Mouse (Mus musculus): Measurements from ENCODE around the gene Prim1.

Prim1 gene

DNA sequence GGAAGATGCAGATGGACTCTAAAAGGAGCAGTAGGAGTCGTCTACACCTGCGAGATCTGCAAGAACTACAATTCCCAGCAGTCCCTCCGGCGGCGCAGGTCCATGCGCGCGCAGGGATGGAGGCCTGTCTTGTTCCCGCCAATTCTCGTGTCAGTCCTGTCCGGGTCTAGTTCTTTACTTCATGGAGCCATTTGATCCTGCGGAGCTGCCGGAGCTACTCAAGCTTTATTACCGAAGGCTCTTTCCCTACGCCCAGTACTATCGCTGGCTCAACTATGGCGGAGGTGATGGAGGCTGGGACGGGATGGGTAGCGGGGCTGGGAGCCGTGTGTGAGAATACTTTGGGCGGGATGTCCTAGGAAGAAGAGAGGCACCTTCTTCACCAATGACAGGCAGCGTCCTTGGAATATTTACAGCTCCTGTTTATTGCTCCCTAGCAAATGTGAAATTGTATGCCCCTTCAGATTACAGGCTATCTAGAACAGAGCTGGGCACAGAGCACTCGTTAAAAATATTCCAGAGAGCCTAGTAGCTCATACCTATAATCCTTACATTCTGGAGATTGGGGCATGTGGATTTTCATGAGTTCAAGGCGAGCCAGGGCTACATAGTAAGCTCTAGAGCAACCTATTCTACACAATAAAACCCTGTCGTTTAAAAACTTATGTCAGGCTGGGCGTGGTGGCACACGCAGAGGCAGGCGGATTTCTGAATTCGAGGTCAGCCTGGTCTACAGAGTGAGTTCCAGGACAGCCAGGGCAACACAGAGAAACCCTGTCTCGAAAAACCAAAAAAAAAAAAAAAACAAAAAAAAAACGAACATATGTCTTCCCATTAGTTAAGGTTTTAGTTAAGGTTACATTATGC, at the start of gene Prim1:
Gene Prim1 (plus strand): TSS at position 101 of the 867 bp plus-strand sequence.
- DNase-seq, result peak; percentile 85

DNA sequence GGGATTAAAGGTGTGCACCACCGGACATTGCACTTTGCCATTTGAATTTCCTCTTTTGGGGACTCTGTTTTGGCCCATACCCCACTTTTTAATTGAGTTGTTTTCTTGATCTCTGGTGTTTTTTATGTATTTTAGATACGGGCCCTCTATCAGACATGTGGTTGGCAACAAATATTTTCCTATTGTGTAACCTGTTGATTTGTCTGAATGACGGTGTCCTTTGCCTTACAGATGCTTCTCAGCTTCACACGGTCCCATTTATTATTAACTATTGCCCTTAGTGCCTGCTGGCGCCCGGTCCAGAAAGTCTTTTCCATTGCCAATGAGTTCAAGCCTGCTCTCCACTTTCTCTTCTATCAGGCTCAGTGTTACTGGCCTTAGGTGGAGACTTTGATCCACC, 48.5 kb upstream of the Prim1 start:
- no peak for DNase-seq

DNA sequence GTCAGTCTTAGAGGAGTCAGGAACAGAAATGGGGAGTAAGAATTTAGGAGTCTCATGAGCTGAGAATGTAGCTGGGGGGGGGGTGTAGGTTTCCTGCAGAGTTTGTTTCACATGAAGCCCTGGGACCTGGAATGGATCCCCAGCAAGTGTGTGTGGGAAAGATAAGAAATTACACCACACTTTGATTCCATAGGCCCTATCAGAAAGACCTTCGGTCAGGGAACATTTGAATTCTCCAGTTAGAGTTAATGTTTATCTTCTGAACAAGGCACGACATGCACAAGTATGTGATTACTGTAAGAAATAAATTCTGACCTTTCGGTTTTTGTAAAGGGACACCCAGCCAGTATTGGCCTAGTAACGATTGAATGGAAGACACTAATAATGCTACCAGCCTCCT, 45.1 kb upstream of the Prim1 start:
- no peak for DNase-seq

GRCm38 (mm10) chr10:127970359-127970831, 44.6 kb upstream of the Prim1 start:
- no peak for DNase-seq

- DNase-seq, result no peak
Observed at GRCm38 (mm10) chr10:127971135-127971534, 43.8 kb upstream of the Prim1 start.

GRCm38 (mm10) chr10:127974062-127974461, 40.9 kb upstream of the Prim1 start:
- DNase-seq, result no peak

- no peak for DNase-seq
Observed at GRCm38 (mm10) chr10:127975503-127975902, 39.5 kb upstream of the Prim1 start.

DNA sequence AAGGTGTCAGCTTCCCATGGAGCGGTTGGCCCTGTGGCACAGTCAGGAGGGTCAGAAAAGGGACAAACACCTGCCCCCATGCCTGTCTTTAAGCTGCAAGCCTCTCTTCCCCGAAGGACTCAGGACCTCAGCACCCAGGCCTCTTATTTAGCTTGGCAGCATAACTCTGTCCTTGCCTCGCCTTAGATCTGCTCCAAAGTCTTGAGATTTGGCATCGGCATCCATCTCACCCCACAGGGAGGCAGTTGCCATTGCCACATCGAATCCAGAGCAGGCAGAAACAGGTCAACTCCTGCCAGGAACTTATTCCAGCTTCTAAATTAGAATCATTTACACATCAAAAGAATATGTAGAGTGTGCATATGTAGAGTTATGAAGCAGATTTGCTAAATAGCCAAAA, 30.3 kb upstream of the Prim1 start:
- DNase-seq, result no peak

- DNase-seq, result no peak
Observed at GRCm38 (mm10) chr10:127985601-127986000, 29.4 kb upstream of the Prim1 start.

DNA sequence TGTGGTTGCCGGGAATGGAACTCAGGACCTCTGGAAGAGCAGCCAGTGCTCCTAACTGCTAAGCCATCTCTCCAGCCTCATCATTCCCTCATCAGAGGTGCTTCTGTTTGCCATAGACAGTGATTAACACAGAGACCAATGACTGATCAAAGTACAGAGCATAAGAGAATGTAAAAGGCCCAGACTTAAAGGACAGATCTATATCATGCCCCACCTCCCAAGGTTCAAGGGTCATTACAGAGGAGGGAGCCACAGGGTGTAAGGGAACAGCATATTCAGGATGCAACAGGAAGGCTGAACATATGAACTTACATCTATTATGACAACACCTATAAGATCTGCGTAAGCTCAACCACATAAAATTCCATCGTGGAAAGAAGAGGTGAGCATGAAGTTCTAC, 18.3 kb upstream of the Prim1 start:
- no peak for DNase-seq

- DNase-seq, result no peak
Observed at GRCm38 (mm10) chr10:127998260-127998659, 16.7 kb upstream of the Prim1 start.

GRCm38 (mm10) chr10:128003281-128003801, 11.6 kb upstream of the Prim1 start:
- no peak for DNase-seq

- no peak for DNase-seq
Observed at GRCm38 (mm10) chr10:128004918-128005317, 10.1 kb upstream of the Prim1 start.

- no peak for DNase-seq
Observed at GRCm38 (mm10) chr10:128005479-128005878, 9.5 kb upstream of the Prim1 start.

DNA sequence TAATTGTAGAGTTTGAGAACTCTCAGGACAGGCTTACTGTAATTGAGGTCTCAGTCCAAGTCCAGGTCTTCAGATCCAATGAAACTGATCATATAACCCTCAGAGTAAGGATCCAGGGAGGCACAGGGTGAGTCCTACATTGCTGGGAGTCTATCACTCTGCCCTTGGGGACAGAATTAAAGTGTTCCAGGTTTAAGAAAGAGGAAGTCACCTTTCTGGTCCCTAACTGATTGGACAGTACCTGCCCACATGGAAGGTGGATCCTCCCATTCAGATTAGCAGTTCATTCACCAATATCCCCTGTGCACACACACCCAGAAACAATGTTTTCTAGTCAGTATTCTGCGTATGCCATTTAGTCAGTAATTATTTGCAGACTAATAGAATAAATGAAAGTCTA, 7.5 kb upstream of the Prim1 start, which contains the start of gene Hsd17b6:
Gene Hsd17b6 (minus strand): TSS at position 166 of the 400 bp plus-strand sequence.
- DNase-seq, result no peak

- peak; percentile 71 for DNase-seq
Observed at GRCm38 (mm10) chr10:128008207-128008889, 6.6 kb upstream of the Prim1 start.

DNA sequence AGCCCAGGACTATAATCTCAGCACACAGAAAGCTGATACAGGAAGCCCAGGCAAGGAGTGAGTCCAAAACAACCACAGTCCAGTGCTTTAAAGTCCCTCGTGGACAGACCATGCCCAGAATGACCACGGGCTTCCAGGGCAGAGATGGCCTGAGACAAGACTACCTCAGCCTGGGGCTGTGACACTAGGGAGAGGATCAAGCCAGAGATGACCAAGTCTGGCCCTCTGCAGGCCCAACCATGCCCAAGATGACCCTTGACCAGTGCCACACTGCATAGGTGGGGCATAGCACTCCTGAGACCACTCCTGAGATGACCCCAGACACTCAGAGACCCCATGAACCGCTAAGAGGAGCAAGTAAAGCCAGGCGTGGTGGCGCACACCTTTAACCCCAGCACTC, 5.2 kb upstream of the Prim1 start:
- no peak for DNase-seq

DNA sequence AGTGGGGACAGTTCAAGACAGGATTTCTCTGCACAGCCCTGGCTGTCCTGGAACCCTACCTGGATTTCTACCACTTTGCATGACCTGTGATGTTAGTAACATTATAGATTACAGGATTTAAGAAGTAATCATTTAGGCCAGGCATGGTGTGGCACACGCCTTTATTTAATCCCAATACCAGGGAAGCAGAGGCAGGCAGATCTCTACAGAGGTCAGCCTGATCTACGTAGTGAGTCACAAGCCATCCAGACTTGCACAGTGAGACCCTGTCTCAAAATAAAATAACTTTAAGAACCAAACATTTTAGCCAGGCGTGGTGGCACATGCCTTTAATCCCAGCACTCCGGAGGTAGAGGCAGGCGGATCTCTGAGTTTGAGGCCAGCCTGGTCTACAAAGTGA, 7.2 kb downstream of the Prim1 start:
- DNase-seq, result no peak

DNA sequence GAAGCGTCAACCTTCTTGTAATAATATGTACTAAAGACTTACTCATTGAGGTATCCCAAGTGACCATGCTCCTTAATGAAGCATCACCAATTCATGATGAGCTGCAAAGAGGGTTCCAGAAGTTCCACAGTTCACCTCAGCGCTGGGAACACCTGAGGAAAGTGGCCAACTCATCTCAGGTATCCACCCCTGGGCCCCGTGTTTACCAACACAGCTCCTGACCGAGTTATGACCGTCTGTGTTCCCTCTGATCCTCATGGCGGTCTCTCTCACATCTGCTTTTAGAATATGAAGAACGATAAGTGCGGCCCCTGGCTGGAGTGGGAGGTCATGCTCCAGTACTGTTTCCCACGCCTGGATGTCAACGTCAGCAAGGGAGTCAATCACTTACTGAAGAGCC, 8.5 kb downstream of the Prim1 start:
- DNase-seq, result no peak

- DNase-seq, result no peak
Observed at GRCm38 (mm10) chr10:128029931-128030330, 15.0 kb downstream of the Prim1 start.

GRCm38 (mm10) chr10:128030860-128031259, 15.9 kb downstream of the Prim1 start:
- no peak for DNase-seq

- no peak for DNase-seq
Observed at GRCm38 (mm10) chr10:128036746-128037425, 21.9 kb downstream of the Prim1 start.

GRCm38 (mm10) chr10:128037921-128038320, 23.0 kb downstream of the Prim1 start:
- DNase-seq, result no peak
